Mouse (Mus musculus) T-cell, adult 2 months (primary cell): ENCODE data around the gene Bcl11b.

Source experiments
- DNase-seq: peaks from one replicate; pipeline ENCODE4 v3.0.0; 2022; ENCODE audit warnings: low spot score

Gene Bcl11b

DNA sequence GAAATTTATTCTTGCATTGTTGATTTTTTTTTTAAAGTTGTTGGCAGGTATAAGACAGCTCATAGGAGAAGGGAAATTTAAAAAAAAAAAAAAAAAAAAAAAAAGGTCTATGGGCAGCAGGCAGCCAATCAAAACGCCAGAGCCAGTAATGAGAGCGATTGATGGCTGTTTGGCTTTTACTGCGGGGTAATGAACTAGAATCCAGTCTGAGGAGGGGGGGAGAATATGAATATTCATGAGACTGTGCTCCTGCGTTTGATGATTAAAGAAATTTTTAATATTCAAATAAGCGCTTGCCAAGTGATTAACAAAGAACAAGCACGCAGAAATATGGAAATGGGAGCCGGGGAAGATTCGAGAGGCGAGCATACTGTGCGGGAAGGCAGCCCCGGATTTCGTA is 32.8 kb downstream of the Bcl11b start:
- DNase-seq: no peak

DNA sequence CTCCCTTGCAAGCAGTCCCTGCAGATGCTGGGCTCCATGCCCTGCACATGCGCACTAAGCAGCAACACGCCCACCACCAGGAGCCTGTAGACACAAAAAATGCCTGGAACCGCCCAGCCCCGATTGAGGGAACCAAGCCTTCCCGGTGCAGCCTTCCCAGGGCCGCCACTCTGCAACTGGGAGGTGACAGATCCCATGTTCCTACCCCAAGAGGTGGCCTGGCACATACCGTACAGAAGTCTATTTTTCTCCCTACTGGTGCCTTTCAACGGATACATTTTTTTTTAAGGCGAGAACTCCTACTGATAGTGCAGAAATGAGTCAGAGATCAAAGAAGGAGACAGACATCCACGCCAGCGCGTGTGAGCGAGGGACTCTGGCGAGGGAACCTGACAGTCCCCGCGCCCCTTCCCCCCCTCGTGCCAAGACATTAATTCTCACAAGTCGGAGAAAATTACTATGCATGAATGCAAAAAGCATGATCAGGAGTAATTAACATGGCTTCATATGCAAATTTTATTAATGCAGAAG is 33.5 kb downstream of the Bcl11b start:
- no peak for DNase-seq

DNA sequence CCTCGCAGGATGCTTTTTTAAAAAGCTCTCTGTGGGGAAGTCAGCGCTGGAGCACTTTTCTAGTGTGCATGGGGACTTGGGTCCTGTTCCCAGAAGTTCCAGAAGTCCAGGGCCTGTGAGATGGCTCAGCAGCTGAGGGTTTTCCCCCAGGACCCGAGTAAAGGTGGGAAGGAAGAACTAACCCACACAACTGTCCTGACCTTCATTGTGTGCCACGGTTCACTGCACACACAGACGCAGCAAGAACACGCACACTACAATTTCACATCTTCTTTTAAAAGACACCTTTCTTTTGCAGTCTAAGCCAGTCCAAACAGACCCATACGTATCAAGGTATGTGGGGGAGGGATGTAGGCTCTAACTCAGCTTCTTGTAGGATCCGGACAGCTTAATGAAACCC is 34.3 kb downstream of the Bcl11b start:
- no peak for DNase-seq

GRCm38 (mm10) chr12:107968331-107968730 is 35.1 kb downstream of the Bcl11b start:
- DNase-seq: no peak

DNA sequence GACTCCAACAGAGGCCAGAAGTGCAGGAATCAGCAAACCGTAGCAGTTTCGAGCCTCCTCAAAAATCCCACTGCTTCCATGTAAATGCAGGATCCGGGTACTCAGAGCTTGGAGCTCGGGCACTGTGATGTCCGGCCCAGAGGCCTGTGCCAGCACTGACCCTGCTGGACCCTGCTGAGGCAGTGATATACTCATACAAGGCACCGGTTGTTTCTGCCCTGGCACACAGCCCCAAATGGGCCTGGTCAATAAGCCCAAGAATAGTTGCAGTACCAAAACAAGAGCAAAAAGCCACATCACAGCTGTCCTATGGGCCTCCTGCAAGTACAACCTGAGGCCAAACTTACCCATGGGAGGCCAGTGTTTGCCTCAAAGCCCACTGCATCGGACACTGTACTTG is 36.4 kb downstream of the Bcl11b start:
- DNase-seq: no peak

DNA sequence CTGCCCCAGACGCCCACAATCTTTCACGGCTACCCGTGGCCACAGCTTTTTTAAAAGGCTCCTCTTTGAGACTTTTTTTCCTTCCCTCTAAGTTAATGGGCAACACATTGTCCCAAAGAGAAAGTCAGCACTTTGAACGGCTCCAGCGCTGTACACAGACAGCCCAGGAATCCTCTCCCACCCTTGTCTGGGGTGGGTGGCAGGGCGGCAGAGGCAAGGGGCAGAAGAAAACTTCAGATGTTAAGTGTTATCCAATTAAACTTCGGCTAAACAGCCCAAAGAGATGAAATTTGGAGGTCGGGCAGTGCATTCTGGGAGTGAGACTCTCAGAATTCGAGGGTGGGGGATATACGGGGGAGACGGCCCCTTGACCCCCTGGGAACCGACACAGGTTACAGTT is 38.3 kb downstream of the Bcl11b start:
- DNase-seq: no peak

GRCm38 (mm10) chr12:107964396-107965085 is 38.9 kb downstream of the Bcl11b start:
- peak; percentile 56 for DNase-seq

GRCm38 (mm10) chr12:107962852-107963251 is 40.5 kb downstream of the Bcl11b start:
- no peak for DNase-seq

DNA sequence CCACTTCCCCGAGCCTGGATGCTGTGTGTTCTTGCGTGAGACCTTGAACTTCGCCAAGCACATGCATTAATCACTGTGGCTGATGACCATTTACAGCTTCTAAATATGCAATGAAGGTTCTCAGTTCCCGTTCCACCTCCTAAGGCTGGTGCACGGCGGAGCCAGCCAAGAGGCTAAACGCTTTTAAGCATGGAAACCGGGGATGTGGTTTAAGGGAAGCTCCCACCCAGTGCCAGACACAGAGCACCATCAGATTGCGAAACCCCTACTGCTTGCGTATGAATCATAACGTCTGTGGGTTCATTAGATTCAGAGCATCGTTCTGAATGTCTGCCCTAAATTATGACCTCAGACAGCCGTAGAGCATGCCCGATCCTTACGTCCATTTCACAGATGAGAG is 41.6 kb downstream of the Bcl11b start:
- DNase-seq: no peak

- peak; percentile 72 for DNase-seq
Observed at GRCm38 (mm10) chr12:107960789-107961491, 42.5 kb downstream of the Bcl11b start.

GRCm38 (mm10) chr12:107960365-107960764 is 43.0 kb downstream of the Bcl11b start:
- DNase-seq: no peak

GRCm38 (mm10) chr12:107959872-107960271 is 43.5 kb downstream of the Bcl11b start:
- DNase-seq: no peak

DNA sequence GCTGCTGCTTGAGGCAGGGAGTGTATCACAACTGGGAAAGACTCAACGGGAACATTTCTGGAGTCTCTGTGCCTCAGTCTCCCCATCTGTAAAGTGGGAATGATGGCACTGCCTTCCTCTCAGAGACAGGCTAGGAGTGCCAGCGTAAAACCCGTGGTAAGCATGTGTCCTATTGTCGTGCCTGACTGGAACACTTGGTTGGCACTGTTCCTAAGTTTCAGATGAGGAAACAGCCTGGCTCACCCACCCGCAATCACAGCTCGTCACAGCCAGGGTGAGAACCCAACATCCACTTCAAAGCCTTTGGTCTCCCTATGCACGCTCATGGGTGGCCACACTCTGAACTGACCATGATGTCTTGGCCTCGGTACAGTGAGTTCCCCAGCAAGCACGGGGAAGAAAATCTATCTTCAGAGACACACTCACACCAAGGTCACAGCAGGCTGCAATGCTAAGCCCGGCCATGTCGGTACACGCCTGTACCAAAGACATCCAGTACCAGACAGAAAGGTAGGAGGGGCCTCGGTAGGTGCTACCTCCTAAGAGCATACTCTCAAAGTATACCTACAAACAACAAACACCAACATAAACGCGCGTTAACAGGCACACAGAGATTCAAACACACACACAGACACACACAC is 50.2 kb downstream of the Bcl11b start:
- peak; percentile 43 for DNase-seq

GRCm38 (mm10) chr12:107952318-107952724 is 51.1 kb downstream of the Bcl11b start:
- no peak for DNase-seq

- no peak for DNase-seq
Observed at GRCm38 (mm10) chr12:107950667-107951179, 52.7 kb downstream of the Bcl11b start.

GRCm38 (mm10) chr12:107949416-107949815 is 54.0 kb downstream of the Bcl11b start:
- DNase-seq: no peak

DNA sequence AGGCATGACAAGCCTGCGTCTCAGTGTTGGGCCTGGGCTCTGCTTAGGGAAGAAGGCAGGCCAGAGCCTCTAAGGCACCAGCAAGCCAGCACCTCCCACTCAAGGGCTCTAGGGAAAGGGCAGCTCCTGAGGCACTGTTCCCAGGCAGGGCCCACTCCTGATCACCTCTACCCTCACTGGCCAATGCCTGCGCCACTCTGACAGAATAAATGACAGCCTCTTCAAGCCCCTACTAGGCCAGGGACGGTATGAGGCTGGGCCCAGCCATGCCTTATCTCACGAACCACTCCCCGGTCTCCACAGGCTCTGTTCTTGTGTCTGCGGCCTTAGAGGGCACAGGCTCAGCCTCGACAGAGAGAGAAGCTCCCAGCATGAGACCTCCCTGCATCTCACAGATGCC is 61.3 kb downstream of the Bcl11b start:
- no peak for DNase-seq

DNA sequence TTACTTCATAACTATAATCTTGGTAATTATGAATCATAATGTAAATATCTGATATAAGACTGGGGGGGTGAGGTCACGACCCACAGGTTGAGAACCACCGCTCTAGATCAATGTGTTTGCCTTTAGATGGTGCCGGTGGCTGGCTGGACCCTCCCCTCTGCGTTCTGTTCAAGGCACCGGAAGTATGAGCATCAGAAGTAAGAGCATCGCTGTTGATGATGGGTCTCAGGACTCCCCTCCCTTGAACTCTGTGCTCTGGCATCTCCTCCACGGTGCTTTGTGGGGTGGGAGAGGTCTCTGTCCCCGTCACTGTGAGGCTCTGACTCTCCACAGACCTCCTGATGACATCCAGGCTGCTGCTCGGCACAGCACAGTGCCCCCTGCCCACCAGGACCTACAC is 62.6 kb downstream of the Bcl11b start:
- DNase-seq: peak; percentile 66

DNA sequence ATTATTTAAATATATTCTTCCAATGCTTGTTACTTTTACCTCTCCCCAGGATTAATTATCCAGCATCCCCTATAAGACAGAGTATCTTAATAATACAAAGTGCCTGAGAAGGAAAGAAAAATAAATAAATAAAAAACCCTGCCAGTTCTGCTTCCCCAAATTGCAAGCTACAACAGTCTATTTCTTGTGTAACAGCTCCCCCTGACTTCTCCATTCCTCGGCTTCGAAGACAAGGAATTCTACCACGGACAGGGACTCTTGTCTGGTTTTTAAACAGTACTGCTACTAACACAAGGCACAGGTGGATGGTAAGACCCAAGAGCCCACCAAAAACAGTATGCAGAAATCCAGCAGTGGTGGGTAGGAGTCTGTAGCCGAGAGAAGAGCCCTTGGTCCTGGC is 64.2 kb downstream of the Bcl11b start:
- no peak for DNase-seq

- DNase-seq: no peak
Observed at GRCm38 (mm10) chr12:107936972-107937371, 66.4 kb downstream of the Bcl11b start.

DNA sequence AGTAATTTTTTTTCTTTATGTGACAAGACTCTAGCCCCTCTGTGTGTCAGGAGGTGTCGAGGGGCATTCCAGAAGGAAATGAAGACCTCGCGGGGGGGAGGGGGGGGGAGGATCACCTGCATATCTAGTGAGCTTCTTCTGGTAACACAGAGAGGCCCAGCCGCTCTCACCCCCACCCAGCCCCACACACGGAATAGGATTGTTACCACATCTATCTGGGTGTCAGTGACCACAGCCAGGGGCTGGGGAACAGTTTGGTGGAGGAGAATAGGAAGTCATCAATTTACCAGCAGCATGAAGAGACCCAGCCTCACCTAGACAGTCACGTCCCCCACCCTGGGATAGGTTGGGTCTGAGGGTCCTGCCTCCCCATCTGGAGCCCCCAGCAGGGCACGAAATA is 67.0 kb downstream of the Bcl11b start:
- peak; percentile 61 for DNase-seq

- DNase-seq: no peak
Observed at GRCm38 (mm10) chr12:107934831-107935437, 68.5 kb downstream of the Bcl11b start.
